Mouse (Mus musculus) heart, postnatal 0 days (tissue): ENCODE data around the gene Csf3.

Experiments
- CTCF ChIP-seq: IDR thresholded peaks from 2 replicates; pipeline ENCODE4 v1.5.1; 2016; ENCODE audit warnings: antibody characterized with exemption, control low read depth, low read depth
- EP300 ChIP-seq: IDR thresholded peaks from 2 replicates; pipeline ENCODE4 v1.6.1; 2016; ENCODE audit warnings: antibody characterized with exemption, low read depth

GRCm38 (mm10) chr11:98734020-98734419 lies 33.0 kb downstream of the Csf3 start:
- TF ChIP-seq EP300 (no peak), CTCF (no peak)
